Mouse (Mus musculus): ENCODE data around the gene Gramd2.
A peak's percentile ranks its signal among the peaks of the same experiment; 100 is the strongest.

Gene Gramd2

GRCm38 (mm10) chr9:59679678-59680533, at the start of gene Gramd2:
TSS of gene Gramd2 (plus strand) at chr9:59680144.
- DNase-seq, result peak; percentile 79

- DNase-seq, result no peak
Observed at GRCm38 (mm10) chr9:59638372-59638771, 41.6 kb upstream of the Gramd2 start.

GRCm38 (mm10) chr9:59639936-59640335, 40.0 kb upstream of the Gramd2 start:
- no peak for DNase-seq

GRCm38 (mm10) chr9:59641320-59641719, 38.6 kb upstream of the Gramd2 start:
- no peak for DNase-seq

- no peak for DNase-seq
Observed at GRCm38 (mm10) chr9:59649911-59650310, 30.0 kb upstream of the Gramd2 start.

GRCm38 (mm10) chr9:59653371-59653770, 26.6 kb upstream of the Gramd2 start:
- peak; percentile 75 for DNase-seq

- no peak for DNase-seq
Observed at GRCm38 (mm10) chr9:59654450-59654983, 25.4 kb upstream of the Gramd2 start.

GRCm38 (mm10) chr9:59655958-59656634, 23.8 kb upstream of the Gramd2 start, which contains the start of gene Pkm:
TSS of gene Pkm (plus strand) at chr9:59656368.
- peak; percentile 97 for DNase-seq

- DNase-seq, result peak; percentile 84
Observed at GRCm38 (mm10) chr9:59656635-59657617, 23.0 kb upstream of the Gramd2 start.

GRCm38 (mm10) chr9:59658146-59658545, 21.8 kb upstream of the Gramd2 start:
- DNase-seq, result no peak

GRCm38 (mm10) chr9:59659036-59660026, 20.6 kb upstream of the Gramd2 start:
- peak; percentile 79 for DNase-seq

GRCm38 (mm10) chr9:59660421-59660820, 19.5 kb upstream of the Gramd2 start:
- no peak for DNase-seq

- no peak for DNase-seq
Observed at GRCm38 (mm10) chr9:59661298-59661975, 18.5 kb upstream of the Gramd2 start.

GRCm38 (mm10) chr9:59663226-59663625, 16.7 kb upstream of the Gramd2 start:
- no peak for DNase-seq

- no peak for DNase-seq
Observed at GRCm38 (mm10) chr9:59663957-59664356, 16.0 kb upstream of the Gramd2 start.

- DNase-seq, result no peak
Observed at GRCm38 (mm10) chr9:59664664-59665256, 15.2 kb upstream of the Gramd2 start.

- no peak for DNase-seq
Observed at GRCm38 (mm10) chr9:59666016-59666415, 13.9 kb upstream of the Gramd2 start.

GRCm38 (mm10) chr9:59666813-59667212, 13.1 kb upstream of the Gramd2 start:
- DNase-seq, result no peak

- peak; percentile 70 for DNase-seq
Observed at GRCm38 (mm10) chr9:59667250-59667649, 12.7 kb upstream of the Gramd2 start.

GRCm38 (mm10) chr9:59667904-59668303, 12.0 kb upstream of the Gramd2 start:
- no peak for DNase-seq
